Mouse (Mus musculus) cerebellum, adult 2 months (tissue): ENCODE data around the gene H2-Ab1.
"Not testable (repeated sequence)": the region's sequence is repeated elsewhere in the genome, so short reads cannot be mapped to it uniquely, and the experiment has no call there.

Source experiments
- CTCF ChIP-seq: fragments of 200-500 bp; IDR thresholded peaks from 2 replicates; pipeline ENCODE4 v1.5.1; 2011; ENCODE audit warnings: low read depth, mild to moderate bottlenecking, control low read depth, low read length, moderate library complexity, borderline replicate concordance; ENCODE audit not compliant: insufficient read depth
- POLR2A ChIP-seq: fragments of 200-500 bp; IDR thresholded peaks from 2 replicates; pipeline ENCODE4 v1.6.1; 2011; ENCODE audit warnings: low read length, control low read depth, borderline replicate concordance; ENCODE audit not compliant: insufficient read depth

- not testable (repeated sequence) for TF ChIP-seq POLR2A, CTCF
These were observed 37.7 kb upstream of the H2-Ab1 start for GRCm38 (mm10) chr17:34219801-34220200.
